Mouse (Mus musculus): ENCODE results near the gene Rnf224. TPM values are rescaled to one million over a fixed set of nuclear protein-coding genes. Genes with fewer than 3 reads are reported as not detected.
"Not testable (repeated sequence)": the region's sequence is repeated elsewhere in the genome, so short reads cannot be mapped to it uniquely, and the experiment has no call there.

Gene Rnf224
- not detected for polyA plus RNA-seq (2017; shearing (Covaris generic))

DNA sequence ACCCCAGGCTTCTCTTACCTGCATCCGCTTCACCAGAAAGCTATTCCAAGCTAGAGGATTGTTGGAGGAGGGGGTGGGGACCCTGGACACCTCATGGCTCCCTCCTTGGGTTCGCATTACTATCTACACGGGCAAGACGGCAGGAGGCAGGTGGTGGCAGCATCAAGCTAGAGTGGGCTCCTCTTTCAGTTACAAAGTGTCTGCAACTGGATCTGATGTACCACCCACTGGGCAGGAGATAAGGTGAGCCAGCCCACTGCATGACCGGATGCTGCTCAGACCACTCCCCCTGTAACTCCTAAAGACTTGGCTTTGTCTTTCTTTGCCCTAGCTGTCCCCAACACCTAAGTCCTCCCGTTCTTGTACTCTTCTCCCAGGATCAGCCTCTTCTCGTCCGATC, at the start of gene Rnf224:
Gene Rnf224, minus strand, starts transcription at position 174 of the 400 bp plus-strand sequence.
- no peak for ATAC-seq

- no peak for ATAC-seq
Observed at GRCm38 (mm10) chr2:25286314-25286713, 49.7 kb upstream of the Rnf224 start.

GRCm38 (mm10) chr2:25285551-25285950, 49.0 kb upstream of the Rnf224 start:
- no peak for ATAC-seq

DNA sequence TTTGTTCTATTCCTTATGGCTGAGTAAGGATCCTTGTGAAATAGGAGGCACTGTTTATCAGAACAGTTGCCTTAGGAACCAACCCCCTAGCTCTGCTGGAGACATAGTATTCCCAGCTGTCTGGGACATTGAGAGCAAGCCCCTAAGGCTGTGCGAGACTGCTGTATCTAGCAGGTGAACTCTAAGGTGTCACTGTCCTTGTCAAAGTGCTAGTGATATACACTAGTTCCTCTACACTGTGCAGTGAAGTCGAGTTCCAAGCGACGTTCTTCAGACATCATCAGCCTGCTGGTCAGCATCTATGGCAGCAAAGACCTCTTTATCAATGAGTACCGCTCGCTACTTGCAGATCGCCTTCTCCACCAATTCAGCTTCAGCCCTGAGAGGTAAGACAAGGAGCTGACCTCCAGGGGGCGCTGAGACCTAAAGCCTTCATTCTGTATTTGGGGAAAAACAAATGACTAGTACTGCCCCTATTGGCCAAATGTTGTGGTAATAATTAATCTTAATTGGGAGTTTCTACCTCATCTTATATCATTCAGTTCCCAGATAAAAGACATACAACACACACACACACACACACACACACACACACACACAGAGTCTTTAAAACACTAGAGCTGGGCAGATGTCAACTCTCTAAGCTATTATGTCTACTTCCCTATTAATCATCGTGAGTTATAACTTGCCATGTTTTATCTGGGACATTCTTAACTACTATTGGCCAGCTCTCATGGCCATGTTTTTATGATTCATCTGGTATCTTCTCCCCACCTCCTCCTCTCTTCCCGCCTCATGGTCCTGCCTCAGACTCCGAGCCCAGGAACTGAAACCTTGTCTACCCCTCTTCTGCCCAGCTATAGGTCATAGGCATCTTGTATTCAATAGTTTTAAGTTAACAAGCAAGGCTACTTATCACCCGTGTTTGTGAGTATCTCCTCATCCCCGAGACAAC, 42.6 kb upstream of the Rnf224 start:
- ATAC-seq, result peak; percentile 87

GRCm38 (mm10) chr2:25273010-25273409, 36.4 kb upstream of the Rnf224 start:
- ATAC-seq, result no peak

- peak; percentile 11 for ATAC-seq
Observed at GRCm38 (mm10) chr2:25272515-25272914, 35.9 kb upstream of the Rnf224 start.

GRCm38 (mm10) chr2:25271827-25272511, 35.4 kb upstream of the Rnf224 start, which contains the start of the genes Ssna1 and Anapc2:
Gene Ssna1 (minus strand): TSS chr2:25272438.
Gene Anapc2 (plus strand): TSS chr2:25272478.
- peak; percentile 91 for ATAC-seq

- no peak for ATAC-seq
Observed at GRCm38 (mm10) chr2:25267746-25268309, 31.2 kb upstream of the Rnf224 start.

- ATAC-seq, result no peak
Observed at GRCm38 (mm10) chr2:25267241-25267640, 30.7 kb upstream of the Rnf224 start.

DNA sequence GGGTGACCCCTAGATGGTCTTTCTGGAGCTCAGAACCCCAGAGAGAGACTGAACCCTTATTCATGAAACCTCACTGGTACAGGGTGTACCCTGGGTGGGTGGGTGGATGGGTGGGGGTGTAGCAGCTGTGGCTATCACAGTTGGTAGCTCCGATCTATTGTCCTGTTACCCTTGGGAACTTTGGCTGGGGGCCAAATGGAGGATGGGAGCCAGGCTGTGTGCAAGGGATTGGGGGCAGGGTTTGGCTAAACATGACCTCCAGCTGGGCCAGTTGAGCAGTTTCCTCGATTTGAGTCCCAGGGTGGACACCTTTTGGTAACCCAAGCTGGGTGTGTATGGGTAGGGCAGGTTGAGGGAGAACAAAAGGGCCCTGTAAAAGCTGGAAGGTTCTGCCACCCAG, 30.1 kb upstream of the Rnf224 start:
- no peak for ATAC-seq

- no peak for ATAC-seq
Observed at GRCm38 (mm10) chr2:25265897-25266656, 29.5 kb upstream of the Rnf224 start.

GRCm38 (mm10) chr2:25264851-25265250, 28.3 kb upstream of the Rnf224 start:
- no peak for ATAC-seq

DNA sequence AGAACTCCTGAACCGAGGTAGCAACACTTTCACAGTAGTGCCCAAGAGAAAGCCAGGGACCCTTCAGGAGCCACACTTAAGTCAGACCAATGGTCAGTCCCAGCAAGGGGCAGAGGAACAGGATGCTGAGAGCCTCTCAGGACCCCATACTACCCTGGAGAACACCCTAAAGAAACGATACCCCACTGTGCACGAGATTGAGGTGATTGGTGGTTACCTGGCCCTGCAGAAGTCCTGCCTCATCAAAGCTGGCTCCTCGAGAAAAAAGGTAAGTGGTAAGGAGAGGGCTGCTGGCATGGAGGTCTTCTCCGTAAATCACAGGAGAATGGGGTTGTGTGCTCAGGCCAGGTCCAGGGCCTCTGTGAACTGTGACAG, 27.7 kb upstream of the Rnf224 start:
- no peak for ATAC-seq

DNA sequence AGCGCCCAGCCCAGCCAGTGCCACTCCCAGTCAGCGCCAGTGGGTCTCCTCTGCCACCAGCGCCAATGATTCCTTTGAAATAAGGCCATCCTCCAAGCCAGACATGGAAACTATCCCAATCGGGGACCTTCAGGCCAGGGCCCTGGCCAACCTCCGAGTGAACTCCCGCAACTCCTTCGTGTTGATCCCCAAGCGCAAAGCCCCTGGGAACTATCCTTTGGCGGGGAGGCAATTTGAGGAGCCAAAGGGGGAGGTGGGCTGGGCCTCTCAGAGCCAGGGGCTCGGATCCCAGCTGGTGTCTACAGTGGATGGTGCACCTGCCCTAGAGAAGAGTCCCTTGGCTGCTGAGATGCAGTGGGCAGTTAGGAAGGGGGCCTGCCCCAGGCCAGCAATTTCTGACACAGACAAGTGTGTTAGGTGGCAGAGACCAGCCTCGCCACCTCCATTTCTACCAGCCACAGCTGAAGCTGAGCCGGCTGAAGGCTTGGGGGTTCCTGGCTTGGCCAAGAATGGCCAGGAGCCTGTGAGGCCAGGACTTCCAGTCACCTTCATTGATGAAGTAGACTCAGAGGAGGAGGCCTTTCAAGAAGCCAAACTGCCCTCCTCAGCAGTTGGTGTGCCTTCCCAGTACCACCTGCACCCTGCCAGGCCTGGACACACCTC, 27.2 kb upstream of the Rnf224 start:
- ATAC-seq, result no peak

GRCm38 (mm10) chr2:25262795-25263622, 26.4 kb upstream of the Rnf224 start:
- ATAC-seq, result peak; percentile 46

- peak; percentile 98 for ATAC-seq
Observed at GRCm38 (mm10) chr2:25262291-25262767, 25.7 kb upstream of the Rnf224 start, which contains the start of gene Tprn. Gene Tprn (plus strand): TSS chr2:25262618.

- peak; percentile 28 for ATAC-seq
Observed at GRCm38 (mm10) chr2:25261870-25262269, 25.3 kb upstream of the Rnf224 start.

GRCm38 (mm10) chr2:25258887-25259286, 22.3 kb upstream of the Rnf224 start:
- no peak for ATAC-seq

- not testable (repeated sequence) for ATAC-seq
Observed at GRCm38 (mm10) chr2:25257250-25257649, 20.7 kb upstream of the Rnf224 start.

DNA sequence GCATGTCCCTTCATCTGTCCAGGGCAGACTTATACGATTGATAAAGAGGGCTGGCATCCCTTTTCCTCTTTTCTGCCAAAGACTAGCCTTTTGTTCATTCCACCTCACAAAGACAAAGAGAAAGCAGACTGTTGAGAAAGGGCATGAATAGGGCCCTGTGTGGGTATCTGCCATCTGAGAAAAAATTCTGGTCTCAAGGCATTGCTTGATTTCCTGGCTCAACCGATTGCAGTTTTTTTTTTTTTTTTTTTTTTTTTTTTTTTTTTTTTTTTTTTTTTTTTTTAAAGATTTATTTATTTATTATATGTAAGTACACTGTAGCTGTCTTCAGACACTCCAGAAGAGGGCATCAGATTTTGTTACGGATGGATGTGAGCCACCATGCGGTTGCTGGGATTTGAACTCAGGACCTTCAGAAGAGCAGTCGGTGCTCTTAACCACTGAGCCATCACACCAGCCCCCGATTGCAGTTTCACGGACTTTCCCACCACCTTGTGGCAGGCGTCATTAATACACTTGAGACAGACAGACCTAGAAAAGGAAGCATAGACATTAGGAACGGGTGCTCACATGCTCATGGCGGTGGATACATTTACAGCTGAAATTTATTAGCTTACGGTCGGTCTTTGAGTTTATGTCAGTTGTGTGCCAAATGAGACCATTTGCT, 20.0 kb upstream of the Rnf224 start:
- not testable (repeated sequence) for ATAC-seq
